Comparison of ENCODE assay signal across 21 mouse cellular contexts in genomic region chr12:109918901-109919300, GRCm38 (mm10).
DNase-seq lines count a peak whose midpoint lies in the region; ATAC-seq lines count a peak whose summit lies in the region.
"Had no signal": no experiment of that assay in that cellular context is flagged by ENCODE, and none has a peak within 500 bp of the region (broad histone marks: within the 10 kb centered on the region; RNA-seq: fewer than 3 reads in every experiment).

No protein-coding gene starts in this region.

- no peak for ATAC-seq in kidney, embryonic 14.5 days (ENCODE audit: low FRiP score, low TSS enrichment)
- no peak; the same call in 1 of the 2 replicates for ATAC-seq in kidney, embryonic 16.5 days (ENCODE audit: low FRiP score, low TSS enrichment)
- ATAC-seq in neural tube, embryonic 11.5 days (ENCODE audit: insufficient read depth, low FRiP score, low TSS enrichment) = no peak
- ATAC-seq: forebrain, embryonic 16.5 days; Patski had no signal

- H3K4me1 ChIP-seq in kidney, embryonic 14.5 days (ENCODE audit: control insufficient read depth, insufficient read depth, low read length) = no peaks in the 10 kb centered on the region
- H3K4me1 ChIP-seq in kidney, embryonic 16.5 days (ENCODE audit: insufficient read depth, low read length) = no peaks in the 10 kb centered on the region
- no peaks in the 10 kb centered on the region for H3K4me1 ChIP-seq in neural tube, embryonic 11.5 days (ENCODE audit: control insufficient read depth, insufficient read depth, low read length)
- H3K4me1 ChIP-seq: heart, embryonic 10.5 days had no signal

- peak; percentile 15 for DNase-seq in kidney, adult 9 months
- DNase-seq in kidney, postnatal 36 days = peak; percentile 10 to 14
- peak; percentile 6 for DNase-seq in neural tube, embryonic 11.5 days (ENCODE audit: low spot score)
- no peak for DNase-seq in neural tube, embryonic 10.5 days (ENCODE audit: extremely low spot score, low spot score)
- DNase-seq in spleen, postnatal 14 days (ENCODE audit: low spot score in 2 of 2) = no peak
- DNase-seq: adrenal gland, adult 2 months; adrenal gland, postnatal 25 days; cerebellum, adult 18-20 months; cerebellum, adult 9-11 months; cerebellum, postnatal 36 days; gastrocnemius, postnatal 10 days; heart, adult 18-20 months; heart, postnatal 10 days; heart, postnatal 4 days had no signal

- no peak overlapping the region for H3K9ac ChIP-seq in kidney, embryonic 14.5 days (ENCODE audit: low read depth, low read length)
- no peak overlapping the region for H3K9ac ChIP-seq in kidney, embryonic 16.5 days (replicated peaks; ENCODE audit: low read length)
- H3K9ac ChIP-seq in neural tube, embryonic 11.5 days (ENCODE audit: low read length) = no peak overlapping the region
- H3K9ac ChIP-seq: embryonic facial prominence, embryonic 13.5 days; forebrain, embryonic 12.5 days had no signal

- no peak overlapping the region for H3K4me3 ChIP-seq in kidney, embryonic 14.5 days (ENCODE audit: low read length)
- no peak overlapping the region for H3K4me3 ChIP-seq in kidney, embryonic 16.5 days (ENCODE audit: low read length)
- H3K4me3 ChIP-seq in neural tube, embryonic 11.5 days (ENCODE audit: low read depth, low read length) = no peak overlapping the region
- H3K4me3 ChIP-seq: embryonic facial prominence, embryonic 13.5 days; forebrain, embryonic 12.5 days; heart, embryonic 10.5 days had no signal

- H3K27me3 ChIP-seq in kidney, embryonic 14.5 days (ENCODE audit: control insufficient read depth, insufficient read depth, low read length) = no peaks in the 10 kb centered on the region
- no peaks in the 10 kb centered on the region for H3K27me3 ChIP-seq in kidney, embryonic 16.5 days (ENCODE audit: insufficient read depth, low read length)
- H3K27me3 ChIP-seq in neural tube, embryonic 11.5 days (ENCODE audit: control insufficient read depth, insufficient read depth, low read length) = no peaks in the 10 kb centered on the region
- H3K27me3 ChIP-seq: embryonic facial prominence, embryonic 13.5 days had no signal

- H3K27ac ChIP-seq in kidney, embryonic 14.5 days (ENCODE audit: low read depth, low read length) = no peak overlapping the region
- H3K27ac ChIP-seq in kidney, embryonic 16.5 days (ENCODE audit: low read length) = no peak overlapping the region
- no peak overlapping the region for H3K27ac ChIP-seq in neural tube, embryonic 11.5 days (ENCODE audit: low read depth, low read length)
- H3K27ac ChIP-seq: embryonic facial prominence, embryonic 13.5 days; forebrain, embryonic 12.5 days; heart, embryonic 10.5 days had no signal

- no peaks in the 10 kb centered on the region for H3K9me3 ChIP-seq in kidney, embryonic 14.5 days (ENCODE audit: control insufficient read depth, low read length)
- no peaks in the 10 kb centered on the region for H3K9me3 ChIP-seq in kidney, embryonic 16.5 days (ENCODE audit: low read length)
- H3K9me3 ChIP-seq in neural tube, embryonic 11.5 days (ENCODE audit: control insufficient read depth, low read length) = no peaks in the 10 kb centered on the region
- H3K9me3 ChIP-seq: embryonic facial prominence, embryonic 13.5 days; forebrain, embryonic 12.5 days; heart, embryonic 10.5 days had no signal

- no peak overlapping the region for H3K4me2 ChIP-seq in kidney, embryonic 14.5 days (replicated peaks; ENCODE audit: low read depth, low read length)
- no peak overlapping the region for H3K4me2 ChIP-seq in kidney, embryonic 16.5 days (replicated peaks; ENCODE audit: low read depth, low read length)
- no peak overlapping the region for H3K4me2 ChIP-seq in neural tube, embryonic 11.5 days (ENCODE audit: low read depth)
- H3K4me2 ChIP-seq: embryonic facial prominence, embryonic 13.5 days; forebrain, embryonic 12.5 days had no signal

- no peaks in the 10 kb centered on the region for H3K36me3 ChIP-seq in kidney, embryonic 14.5 days (ENCODE audit: control insufficient read depth, insufficient read depth, low read length)
- no peaks in the 10 kb centered on the region for H3K36me3 ChIP-seq in kidney, embryonic 16.5 days (ENCODE audit: insufficient read depth, low read length)
- no peaks in the 10 kb centered on the region for H3K36me3 ChIP-seq in neural tube, embryonic 11.5 days (ENCODE audit: control insufficient read depth, insufficient read depth, low read length)
- H3K36me3 ChIP-seq: embryonic facial prominence, embryonic 13.5 days; forebrain, embryonic 12.5 days; heart, embryonic 10.5 days had no signal

- 58% methylated on average over 8 of the region's 8 CpGs for WGBS in kidney, embryonic 14.5 days
- 62% methylated on average over 8 of the region's 8 CpGs for WGBS in kidney, embryonic 16.5 days
- WGBS in neural tube, embryonic 11.5 days = 59% methylated on average over 8 of the region's 8 CpGs

Comparison
In these comparisons a context has a peak if more than half of its experiments do, and no peak if none do; other contexts are left out.
1. DNase-seq: peak in kidney, adult 9 months (single experiment), kidney, postnatal 36 days (2 of 2) and neural tube, embryonic 11.5 days (single experiment); none in neural tube, embryonic 10.5 days (single experiment) and spleen, postnatal 14 days (0 of 2).